ENCODE assay signal across 49 mouse cellular contexts in the genomic region with DNA sequence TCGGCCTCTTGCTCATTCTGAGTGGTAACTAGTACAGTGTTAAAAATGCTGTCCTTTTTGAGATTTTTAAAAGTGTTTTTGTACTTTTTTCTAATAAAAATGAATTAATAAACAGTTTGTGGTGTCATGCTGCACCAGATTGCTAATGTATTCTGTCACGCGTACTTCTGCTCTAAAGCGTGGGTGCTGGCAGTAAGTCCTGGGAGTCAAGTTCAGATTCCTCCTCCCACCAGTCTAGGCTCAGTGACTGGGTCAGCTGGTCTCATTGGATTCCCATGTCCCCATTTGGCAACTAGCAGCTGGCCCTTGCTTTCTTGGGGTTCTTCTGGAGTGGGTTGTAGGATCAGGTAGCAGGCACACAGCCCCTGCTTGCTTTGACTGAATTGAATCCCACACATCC. TPM values are rescaled to one million over a fixed set of nuclear protein-coding genes. Genes with fewer than 3 reads are reported as not detected.
"Had no signal": no experiment of that assay in that cellular context is flagged by ENCODE, and none has a peak within 500 bp of the region (broad histone marks: within the 10 kb centered on the region; RNA-seq: fewer than 3 reads in every experiment).

No protein-coding gene starts in this region.

- ATAC-seq: hindbrain, embryonic 16.5 days; hindbrain, postnatal 0 days; inflammation-experienced regulatory T-cells, adult 6 months; intestine, embryonic 15.5 days; intestine, embryonic 16.5 days; intestine, postnatal 0 days had no signal

- H3K9ac ChIP-seq: heart, embryonic 12.5 days; heart, embryonic 13.5 days; heart, embryonic 15.5 days; hindbrain, embryonic 12.5 days; hindbrain, embryonic 13.5 days; hindbrain, embryonic 14.5 days; hindbrain, embryonic 15.5 days; intestine, embryonic 15.5 days; kidney, embryonic 15.5 days had no signal

- H3K27ac ChIP-seq: heart, embryonic 10.5 days; heart, embryonic 13.5 days; heart, embryonic 15.5 days; hindbrain, embryonic 10.5 days; hindbrain, embryonic 12.5 days; hindbrain, embryonic 13.5 days; hindbrain, embryonic 14.5 days; hindbrain, embryonic 15.5 days; hindbrain, postnatal 0 days; intestine, embryonic 15.5 days; kidney, embryonic 15.5 days; kidney, postnatal 0 days; left cerebral cortex, adult 2 months had no signal

- H3K27me3 ChIP-seq: heart, embryonic 12.5 days; heart, embryonic 15.5 days; hindbrain, embryonic 12.5 days; hindbrain, embryonic 13.5 days; hindbrain, embryonic 15.5 days; intestine, embryonic 15.5 days; kidney, embryonic 15.5 days had no signal

- DNase-seq: heart, postnatal 10 days; heart, postnatal 14 days; heart, postnatal 36 days; heart, postnatal 4 days; kidney, adult 11 months; kidney, adult 18-20 months; kidney, adult 2 months; kidney, adult 8-10 months; kidney, adult 9 months; kidney, postnatal 10 days; kidney, postnatal 14 days; kidney, postnatal 25 days; kidney, postnatal 36 days; kidney, postnatal 4 days; layer of hippocampus, adult 9-11 months had no signal

- H3K4me2 ChIP-seq: heart, embryonic 11.5 days; heart, embryonic 12.5 days; heart, embryonic 13.5 days; heart, embryonic 15.5 days; hindbrain, embryonic 12.5 days; hindbrain, embryonic 13.5 days; hindbrain, embryonic 14.5 days; hindbrain, embryonic 15.5 days; intestine, embryonic 15.5 days; kidney, embryonic 15.5 days had no signal

- H3K9me3 ChIP-seq: heart, embryonic 10.5 days; heart, embryonic 12.5 days; heart, embryonic 13.5 days; heart, embryonic 15.5 days; hindbrain, embryonic 10.5 days; hindbrain, embryonic 12.5 days; hindbrain, embryonic 13.5 days; hindbrain, embryonic 15.5 days; intestine, embryonic 15.5 days; kidney, embryonic 15.5 days had no signal

- H3K4me1 ChIP-seq: heart, embryonic 10.5 days; heart, embryonic 12.5 days; heart, embryonic 13.5 days; heart, embryonic 15.5 days; intestine, embryonic 15.5 days; kidney, embryonic 15.5 days had no signal

- H3K36me3 ChIP-seq: heart, embryonic 10.5 days; heart, embryonic 12.5 days; heart, embryonic 13.5 days; heart, embryonic 15.5 days; hindbrain, embryonic 10.5 days; hindbrain, embryonic 12.5 days; hindbrain, embryonic 13.5 days; hindbrain, embryonic 15.5 days; intestine, embryonic 15.5 days; kidney, embryonic 15.5 days had no signal

- H3K4me3 ChIP-seq: heart, embryonic 10.5 days; heart, embryonic 12.5 days; heart, embryonic 13.5 days; heart, embryonic 15.5 days; hindbrain, embryonic 10.5 days; hindbrain, embryonic 12.5 days; hindbrain, embryonic 13.5 days; hindbrain, embryonic 15.5 days; intestine, embryonic 15.5 days; kidney, embryonic 15.5 days; left cerebral cortex, adult 2 months had no signal

RNA-seq across cellular contexts. Expression of gene Mt4, which starts 6.9 kb away (rescaled TPM):
- total RNA-seq: heart, adult 8-10 months; heart, postnatal 10 days; heart, postnatal 14 days; heart, postnatal 25 days; heart, postnatal 36 days; heart, postnatal 4 days; hematopoietic stem cell, adult 5-6 weeks; hindbrain, postnatal 0 days; layer of hippocampus, adult 18-20 months; layer of hippocampus, adult 8-10 months; layer of hippocampus, postnatal 10 days; layer of hippocampus, postnatal 25 days; left cerebral cortex, adult 18-20 months; left cerebral cortex, adult 2 months; left cerebral cortex, adult 8-10 months had no signal
- polyA plus RNA-seq: heart, embryonic 10.5 days; heart, embryonic 11.5 days; heart, embryonic 12.5 days; heart, embryonic 13.5 days; heart, embryonic 14.5 days; heart, embryonic 15.5 days; heart, embryonic 16.5 days; heart, postnatal 0 days; hindbrain, embryonic 10.5 days; hindbrain, embryonic 11.5 days; hindbrain, embryonic 12.5 days; hindbrain, embryonic 13.5 days; hindbrain, embryonic 14.5 days; hindbrain, embryonic 15.5 days; hindbrain, embryonic 16.5 days; hindbrain, postnatal 0 days; inflammation-experienced regulatory T-cells, adult 6 months; kidney, adult 2 months; kidney, embryonic 14.5 days; kidney, embryonic 15.5 days; kidney, embryonic 16.5 days; kidney, postnatal 0 days had no signal

RNA-seq across cellular contexts. Expression of gene Mt3, which starts 22.3 kb away (rescaled TPM):
- total RNA-seq: hematopoietic stem cell, adult 5-6 weeks had no signal
